Mouse (Mus musculus) testis, adult 2 months (tissue): Measurements from ENCODE around the gene Wfs1.

Source experiments
- CTCF ChIP-seq: fragments of 200-500 bp; IDR thresholded peaks from 2 replicates; pipeline ENCODE4 v1.5.1; 2012; ENCODE audit warnings: low read depth, mild to moderate bottlenecking, inconsistent platforms, low read length, moderate library complexity; ENCODE audit not compliant: control insufficient read depth, insufficient read depth, insufficient replicate concordance
- POLR2A ChIP-seq: fragments of 200-500 bp; IDR thresholded peaks from 2 replicates; pipeline ENCODE4 v1.6.1; 2012; ENCODE audit warnings: low read depth, mild to moderate bottlenecking, inconsistent platforms, low read length, moderate library complexity; ENCODE audit not compliant: control insufficient read depth

- no peak for TF ChIP-seq POLR2A
- TF ChIP-seq CTCF: no peak
These were observed 1.8 kb upstream of the Wfs1 start for GRCm38 (mm10) chr5:36990631-36991350.
